Mouse (Mus musculus) MEL (cell line): ENCODE data around the gene Gm12355. TPM values are rescaled to one million over a fixed set of nuclear protein-coding genes. Genes with fewer than 3 reads are reported as not detected.

Source experiments
- DNase-seq: peaks from one replicate; pipeline ENCODE4 v3.0.0; 2011; ENCODE audit warnings: low read depth, low spot score
- H3K27ac ChIP-seq: 2 replicates; pipeline ENCODE4 v1.5.1; 2012; ENCODE audit warnings: low read depth, mild to moderate bottlenecking, control low read depth, low read length, moderate library complexity; ENCODE audit not compliant: control insufficient read depth
- H3K27me3 ChIP-seq, 2 experiments: fragments of 150-350 bp in 1 of 2; sonication (generic) in 1 of 2; 2 replicates each; pipeline ENCODE4 v1.6.1; 2012; ENCODE audit warnings: low read length in 2 of 2, mild to moderate bottlenecking in 2 of 2, improper control_type of control experiment in 1 of 2, moderate library complexity in 1 of 2; ENCODE audit not compliant: insufficient read depth in 2 of 2, control insufficient read depth in 1 of 2
- H3K36me3 ChIP-seq, 2 experiments: 2 replicates each; pipeline ENCODE4 v1.6.1; 2012 to 2014; ENCODE audit warnings: low read length in 2 of 2, improper control_type of control experiment in 1 of 2, inconsistent platforms in 1 of 2, mild to moderate bottlenecking in 1 of 2; ENCODE audit not compliant: insufficient read depth in 2 of 2, control insufficient read depth in 1 of 2
- H3K4me1 ChIP-seq, 2 experiments: fragments of 150-350 bp in 1 of 2; sonication (generic) in 1 of 2; 2 replicates each; pipeline ENCODE4 v1.6.1; 2012; ENCODE audit warnings: low read length in 2 of 2, improper control_type of control experiment in 1 of 2, mild to moderate bottlenecking in 1 of 2; ENCODE audit not compliant: insufficient read depth in 2 of 2, control insufficient read depth in 1 of 2
- H3K4me3 ChIP-seq, 2 experiments: fragments of 150-350 bp in 1 of 2; sonication (generic) in 1 of 2; 2 replicates each; pipeline ENCODE4 v1.5.1; 2012; ENCODE audit warnings: low read depth in 2 of 2, low read length in 2 of 2, mild to moderate bottlenecking in 2 of 2, moderate library complexity in 2 of 2, control low read depth in 1 of 2, improper control_type of control experiment in 1 of 2; ENCODE audit not compliant: control insufficient read depth in 1 of 2, insufficient read depth in 1 of 2
- H3K79me2 ChIP-seq: 2 replicates; pipeline ENCODE4 v1.6.1; 2012; ENCODE audit warnings: mild to moderate bottlenecking, low read length, moderate library complexity; ENCODE audit not compliant: control insufficient read depth, poor library complexity, insufficient read depth
- H3K9ac ChIP-seq: 2 replicates; pipeline ENCODE4 v1.6.1; 2012; ENCODE audit warnings: low read depth, mild to moderate bottlenecking, control low read depth, low read length, moderate library complexity; ENCODE audit not compliant: control insufficient read depth, poor library complexity, severe bottlenecking
- H3K9me3 ChIP-seq: fragments of 150-350 bp; sonication (generic); replicated peaks from 2 replicates; pipeline ENCODE4 v1.6.1; 2012; ENCODE audit warnings: mild to moderate bottlenecking, low read length, improper control_type of control experiment, moderate library complexity; ENCODE audit not compliant: insufficient read depth
- BHLHE40 ChIP-seq: IDR thresholded peaks from 2 replicates; pipeline ENCODE4 v1.6.1; 2012; ENCODE audit warnings: low read depth, mild to moderate bottlenecking, inconsistent platforms, low read length, improper control_type of control experiment, borderline replicate concordance
- CHD1 ChIP-seq: IDR thresholded peaks from 2 replicates; pipeline ENCODE4 v1.6.1; 2012; ENCODE audit warnings: low read depth, mild to moderate bottlenecking, inconsistent platforms, low read length, improper control_type of control experiment
- CHD2 ChIP-seq: IDR thresholded peaks from 2 replicates; pipeline ENCODE4 v1.6.1; 2011; ENCODE audit warnings: low read length, improper control_type of control experiment
- CTCF ChIP-seq, 3 experiments: IDR thresholded peaks in 2 of 3; conservative IDR thresholded peaks in 1 of 3; 2 replicates each; pipeline ENCODE4 v1.5.1; 2011 to 2012; ENCODE audit warnings: low read length in 3 of 3, low read depth in 2 of 3, mild to moderate bottlenecking in 2 of 3, improper control_type of control experiment in 1 of 3, inconsistent platforms in 1 of 3, mixed read lengths in 1 of 3, moderate library complexity in 1 of 3; ENCODE audit not compliant: control insufficient read depth in 1 of 3, insufficient read depth in 1 of 3, poor library complexity in 1 of 3, severe bottlenecking in 1 of 3
- E2F4 ChIP-seq: IDR thresholded peaks from 2 replicates; pipeline ENCODE4 v1.6.1; 2011; ENCODE audit warnings: low read depth, low read length, improper control_type of control experiment, borderline replicate concordance
- ELF1 ChIP-seq: IDR thresholded peaks from 2 replicates; pipeline ENCODE4 v1.6.1; 2014; ENCODE audit warnings: low read depth, mild to moderate bottlenecking, inconsistent platforms, low read length, improper control_type of control experiment, moderate library complexity
- JUND ChIP-seq: IDR thresholded peaks from 2 replicates; pipeline ENCODE4 v1.6.1; 2011; ENCODE audit warnings: low read depth, mild to moderate bottlenecking, improper control_type of control experiment, low read length
- MEF2A ChIP-seq: IDR thresholded peaks from 2 replicates; pipeline ENCODE4 v1.6.1; 2014; ENCODE audit warnings: low read depth, mild to moderate bottlenecking, inconsistent platforms, low read length, improper control_type of control experiment; ENCODE audit not compliant: poor library complexity, insufficient replicate concordance, severe bottlenecking; ENCODE audit errors: extremely low read depth
- MYB ChIP-seq: IDR thresholded peaks from 2 replicates; pipeline ENCODE4 v1.6.1; 2011; ENCODE audit warnings: mild to moderate bottlenecking, low read depth, low read length, improper control_type of control experiment
- NELFE ChIP-seq: IDR thresholded peaks from 2 replicates; pipeline ENCODE4 v1.6.1; 2011; ENCODE audit warnings: low read depth, low read length, improper control_type of control experiment
- POLR2AphosphoS2 ChIP-seq: IDR thresholded peaks from 2 replicates; pipeline ENCODE4 v1.6.1; 2011; ENCODE audit warnings: low read length, improper control_type of control experiment
- RAD21 ChIP-seq: IDR thresholded peaks from 2 replicates; pipeline ENCODE4 v1.6.1; 2011; ENCODE audit warnings: mild to moderate bottlenecking, low read depth, low read length, improper control_type of control experiment
- SIN3A ChIP-seq: IDR thresholded peaks from 2 replicates; pipeline ENCODE4 v1.6.1; 2012; ENCODE audit warnings: low read length, improper control_type of control experiment, inconsistent platforms
- SMC3 ChIP-seq: IDR thresholded peaks from 2 replicates; pipeline ENCODE4 v1.6.1; 2011; ENCODE audit warnings: low read depth, low read length, improper control_type of control experiment
- TAL1 ChIP-seq: IDR thresholded peaks from 2 replicates; pipeline ENCODE4 v1.6.1; 2012; ENCODE audit warnings: mild to moderate bottlenecking, inconsistent platforms, low read length, moderate library complexity, mixed read lengths
- TBP ChIP-seq: IDR thresholded peaks from 2 replicates; pipeline ENCODE4 v1.8.0; 2011; ENCODE audit warnings: low read depth, low read length, improper control_type of control experiment
- TCF12 ChIP-seq: IDR thresholded peaks from 2 replicates; pipeline ENCODE4 v1.6.1; 2014; ENCODE audit warnings: low read depth, mild to moderate bottlenecking, inconsistent platforms, low read length, improper control_type of control experiment, moderate library complexity
- UBTF ChIP-seq: IDR thresholded peaks from 2 replicates; pipeline ENCODE4 v1.6.1; 2012; ENCODE audit warnings: low read depth, mild to moderate bottlenecking, inconsistent platforms, low read length, improper control_type of control experiment, moderate library complexity, borderline replicate concordance; ENCODE audit not compliant: insufficient read depth
- USF1 ChIP-seq: IDR thresholded peaks from 2 replicates; pipeline ENCODE4 v1.6.1; 2014; ENCODE audit warnings: low read depth, mild to moderate bottlenecking, inconsistent platforms, low read length, improper control_type of control experiment, moderate library complexity
- USF2 ChIP-seq, 2 experiments: IDR thresholded peaks; 2 replicates each; pipeline ENCODE4 v1.6.1; 2011 to 2012; ENCODE audit warnings: improper control_type of control experiment in 2 of 2, low read length in 2 of 2, borderline replicate concordance in 1 of 2, inconsistent platforms in 1 of 2, low read depth in 1 of 2, mild to moderate bottlenecking in 1 of 2; ENCODE audit not compliant: insufficient read depth in 1 of 2
- ZC3H11A ChIP-seq: IDR thresholded peaks from 2 replicates; pipeline ENCODE4 v1.6.1; 2012; ENCODE audit warnings: low read depth, mild to moderate bottlenecking, inconsistent platforms, low read length, improper control_type of control experiment
- ZKSCAN1 ChIP-seq: IDR thresholded peaks from 2 replicates; pipeline ENCODE4 v1.6.1; 2012; ENCODE audit warnings: low read depth, mild to moderate bottlenecking, inconsistent platforms, low read length, improper control_type of control experiment, moderate library complexity
- ZMIZ1 ChIP-seq: IDR thresholded peaks from 2 replicates; pipeline ENCODE4 v1.6.1; 2012; ENCODE audit warnings: low read depth, mild to moderate bottlenecking, inconsistent platforms, low read length, improper control_type of control experiment, moderate library complexity
- polyA plus RNA-seq, 2 experiments: library from polyadenylated mRNA; stranded (reverse) in 1 of 2; unstranded in 1 of 2; fragments of >175 nt in 1 of 2; fragments of >200 nt in 1 of 2; gene quantifications; 2 replicates each; pipeline versions ENCODE4 v1.2.1 to v1.2.4; 2012; ENCODE audit warnings: low replicate concordance in 2 of 2, low read depth in 1 of 2; ENCODE audit not compliant: insufficient read length in 2 of 2, insufficient read depth in 1 of 2, missing spikeins in 1 of 2
- total RNA-seq: library from RNA; depleted of rRNA; stranded (reverse); fragments of 300-350 nt; gene quantifications from 2 replicates; pipeline ENCODE4 v1.2.3, GENCODE M21; 2012

Gm12355 gene
- total and polyA plus RNA-seq, 3 experiments = 0.58 to 3.4 TPM; not detected in 1

DNA sequence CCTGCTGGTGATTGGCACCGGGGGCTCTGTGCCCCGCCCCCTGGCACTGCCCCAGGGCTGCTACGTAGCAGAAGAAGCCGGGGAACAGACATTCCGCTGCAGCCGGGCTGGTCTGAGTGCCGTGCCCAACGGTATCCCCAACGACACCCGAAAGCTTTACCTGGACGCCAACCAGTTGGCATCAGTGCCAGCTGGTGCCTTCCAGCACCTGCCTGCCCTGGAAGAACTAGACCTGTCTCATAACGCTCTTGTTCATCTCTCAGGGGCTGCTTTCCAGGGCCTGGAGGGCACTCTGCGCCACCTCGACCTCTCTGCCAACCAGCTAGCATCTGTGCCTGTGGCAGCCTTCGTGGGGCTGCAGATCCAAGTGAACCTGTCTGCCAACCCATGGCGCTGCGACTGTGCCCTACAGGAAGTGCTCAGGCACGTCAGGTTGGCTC lies 26.6 kb downstream of the Gm12355 start:
- Histone ChIP-seq H3K4me1 (peaks cover 2 to 5% of the 10 kb centered on the region in 2 experiments; a peak in 2 of 4 replicates), H3K27ac (no peak overlapping the region)

DNA sequence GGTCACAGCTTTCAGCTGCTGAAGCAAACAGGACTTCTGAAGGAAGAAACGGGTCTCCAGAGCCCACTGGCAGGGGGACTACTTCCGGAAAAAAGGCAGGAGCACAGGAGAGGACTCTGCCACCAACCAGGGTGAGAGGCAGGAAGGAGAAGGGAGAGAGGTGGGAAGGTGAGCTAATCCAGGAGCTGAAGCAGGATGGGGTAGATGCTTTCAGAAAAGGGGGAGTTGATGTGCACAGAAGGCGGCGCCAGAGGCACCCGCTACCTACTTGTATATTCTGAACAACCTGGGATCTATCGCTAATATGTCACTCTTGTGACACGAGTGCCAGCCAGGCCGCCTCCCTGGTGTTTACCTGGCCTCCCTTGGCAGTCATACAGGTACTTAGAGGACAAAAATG lies 27.5 kb downstream of the Gm12355 start, which contains the start of gene Lrrc3c:
Lrrc3c (plus strand) TSS at position 301 of the 400 bp plus-strand sequence.
- DNase-seq = no peak
- Histone ChIP-seq H3K36me3 (0 out of 4 replicates have a peak, but pooled peaks cover 0 to 2% of the 10 kb centered on the region in 2 experiments), H3K4me1 (peaks cover 2 to 5% of the 10 kb centered on the region in 2 experiments; a peak in 2 of 4 replicates), H3K79me2 (no peaks in the 10 kb centered on the region), H3K27ac (no peak within 1 kb of the TSS), H3K4me3 (no peak within 1 kb of the TSS), H3K9me3 (no peaks in the 10 kb centered on the region), H3K9ac (no peak within 1 kb of the TSS), H3K27me3 (peaks cover 13 to 18% of the 10 kb centered on the region in 2 experiments)
- no peak for TF ChIP-seq USF2 (IDR thresholded peaks at IDR 0.05; ENCODE audit: borderline replicate concordance in 1 of 2, insufficient read depth in 1 of 2, low read depth in 1 of 2, low read length in 2 of 2)
- TF ChIP-seq RAD21 = no peak
- TF ChIP-seq CHD1 = no peak
- TF ChIP-seq ZC3H11A = no peak
- no peak for TF ChIP-seq ELF1
- no peak for TF ChIP-seq BHLHE40
- TF ChIP-seq TBP = no peak
- no peak for TF ChIP-seq JUND
- TF ChIP-seq SIN3A = no peak
- TF ChIP-seq CTCF (IDR thresholded peaks at IDR 0.05 in 2 of 3, conservative IDR thresholded peaks at IDR 0.05 in 1 of 3; ENCODE audit: control insufficient read depth in 1 of 3, insufficient read depth in 1 of 3, low read depth in 2 of 3, low read length in 3 of 3, poor library complexity in 1 of 3, severe bottlenecking in 1 of 3) = no peak
- TF ChIP-seq NELFE = no peak
- TF ChIP-seq CHD2 = no peak
- TF ChIP-seq MYB = no peak
- no peak for TF ChIP-seq TCF12
- TF ChIP-seq MEF2A = no peak
- TF ChIP-seq SMC3 = no peak
- TF ChIP-seq ZKSCAN1 = no peak
- no peak for TF ChIP-seq POLR2AphosphoS2

More for the DNA sequence above, 26.6 kb downstream of the Gm12355 start:
- H3K79me2 ChIP-seq = no peaks in the 10 kb centered on the region
- no peaks in the 10 kb centered on the region for H3K9me3 ChIP-seq
- DNase-seq = no peak
- H3K9ac ChIP-seq = no peak overlapping the region
- no peak overlapping the region for H3K4me3 ChIP-seq
- H3K27me3 ChIP-seq = peaks cover 11 to 13% of the 10 kb centered on the region in 2 experiments
- H3K36me3 ChIP-seq = 0 out of 4 replicates have a peak, but pooled peaks cover 0 to 2% of the 10 kb centered on the region in 2 experiments
- TF ChIP-seq UBTF (no peak), CTCF (IDR thresholded peaks at IDR 0.05 in 2 of 3, conservative IDR thresholded peaks at IDR 0.05 in 1 of 3; ENCODE audit: control insufficient read depth in 1 of 3, insufficient read depth in 1 of 3, low read depth in 2 of 3, low read length in 3 of 3, poor library complexity in 1 of 3, severe bottlenecking in 1 of 3) (no peak), TBP (no peak), SIN3A (no peak), ZKSCAN1 (no peak), ZMIZ1 (no peak), CHD2 (no peak), E2F4 (no peak), MYB (no peak), POLR2AphosphoS2 (no peak), TAL1 (no peak), USF1 (no peak), CHD1 (no peak)
